Mouse (Mus musculus): Measurements from ENCODE around the gene Slc47a2.

DNA sequence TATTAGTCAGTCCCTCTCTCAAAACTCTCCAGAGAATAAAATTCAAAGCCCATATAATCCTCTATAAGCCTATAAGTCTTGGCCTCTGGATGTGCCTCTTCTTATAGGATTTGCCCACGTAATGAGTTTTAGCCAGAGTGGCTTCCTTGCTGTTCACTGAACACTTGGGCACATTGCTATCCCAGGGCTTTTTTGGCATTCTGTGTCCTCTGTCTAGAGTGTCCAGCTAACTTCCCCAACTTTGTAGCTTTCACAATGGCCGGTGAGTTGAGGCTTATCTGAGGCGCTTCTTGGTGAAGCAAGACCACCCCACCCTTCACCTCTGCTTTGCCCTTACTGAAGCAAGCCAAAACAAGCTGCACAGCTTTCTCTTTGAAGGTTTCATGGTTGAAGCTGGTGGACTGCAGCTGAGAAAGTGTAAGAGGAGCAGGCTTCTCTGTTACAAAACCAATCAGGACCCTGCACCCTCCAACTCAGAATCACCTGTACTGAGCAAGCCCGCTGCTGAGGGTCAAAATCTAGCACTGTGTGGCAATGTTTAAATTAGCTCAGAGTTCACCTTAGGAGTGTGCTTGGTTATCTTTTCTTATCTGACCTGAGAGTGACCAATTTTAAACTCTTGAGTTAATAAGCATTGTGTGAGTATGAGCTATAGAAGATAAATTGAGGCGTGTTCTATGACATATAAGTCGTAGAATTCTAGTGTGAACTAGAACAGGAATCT is 73.9 kb downstream of the Slc47a2 start:
- TF ChIP-seq CTCF (IDR thresholded peaks at IDR 0.05; ENCODE audit: control insufficient read depth, insufficient read depth, insufficient replicate concordance, low read depth, low read length) (no peak), POLR2A (IDR thresholded peaks at IDR 0.05; ENCODE audit: control insufficient read depth, low read depth, low read length) (no peak)
